Mouse (Mus musculus) heart, postnatal 0 days (tissue): ENCODE results near the gene Pum3.

Source experiments
- CTCF ChIP-seq: IDR thresholded peaks from 2 replicates; pipeline ENCODE4 v1.5.1; 2016; ENCODE audit warnings: antibody characterized with exemption, control low read depth, low read depth
- EP300 ChIP-seq: IDR thresholded peaks from 2 replicates; pipeline ENCODE4 v1.6.1; 2016; ENCODE audit warnings: antibody characterized with exemption, low read depth

DNA sequence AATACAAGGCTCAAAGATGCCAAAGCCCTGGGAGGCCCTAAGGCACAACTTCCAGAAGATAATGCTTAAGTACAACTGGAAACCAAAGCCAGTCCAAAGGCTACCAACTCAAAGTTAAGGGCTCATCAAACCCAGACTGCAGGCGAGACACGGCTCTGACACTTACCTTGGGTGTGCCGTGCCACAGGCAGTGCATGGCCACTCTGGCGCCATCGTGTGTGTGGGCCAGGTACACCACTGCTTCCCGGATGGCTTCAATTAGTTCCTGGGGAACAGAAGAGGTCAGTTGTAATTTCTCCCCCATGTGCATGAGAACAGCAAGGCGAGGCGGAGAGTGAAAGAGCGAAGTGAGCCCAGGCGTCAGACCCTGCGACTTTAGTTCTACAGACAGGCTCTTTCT is 13.1 kb downstream of the Pum3 start:
- TF ChIP-seq CTCF (peak; percentile 79), EP300 (no peak)
